Mouse (Mus musculus): Measurements from ENCODE around the gene Ephb1. TPM values are rescaled to one million over a fixed set of nuclear protein-coding genes. Genes with fewer than 3 reads are reported as not detected.
A peak's percentile ranks its signal among the peaks of the same experiment; 100 is the strongest.

The Ephb1 gene
- polyA plus RNA-seq, 1 experiment = 0.11 TPM

DNA sequence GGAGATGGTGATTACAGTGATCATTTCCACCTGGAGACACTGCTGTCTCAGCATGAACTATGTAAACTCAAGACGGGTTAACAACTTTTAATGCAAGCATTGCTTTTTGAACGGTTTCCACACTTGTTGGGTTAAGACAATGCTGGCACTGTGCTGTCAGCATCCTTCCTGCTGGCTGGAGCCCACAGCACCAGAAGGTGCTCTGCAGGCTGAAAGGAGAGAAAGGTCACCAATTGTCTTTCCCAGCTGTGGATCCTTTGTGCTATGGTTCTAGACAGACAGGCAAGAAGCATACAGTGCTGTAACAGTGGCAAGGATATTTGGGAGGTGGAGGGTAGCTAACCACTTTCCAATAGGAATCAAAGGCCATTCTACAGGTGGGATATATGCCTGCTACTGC, 328.4 kb downstream of the Ephb1 start:
- H3K4me1 ChIP-seq = no peaks in the 10 kb centered on the region
- H3K4me3 ChIP-seq (replicated peaks) = no peak overlapping the region
- no peaks in the 10 kb centered on the region for H3K27me3 ChIP-seq (replicated peaks)
- H3K36me3 ChIP-seq (replicated peaks; ENCODE audit: low read length) = no peaks in the 10 kb centered on the region
- TF ChIP-seq FLI1 (IDR thresholded peaks at IDR 0.05; ENCODE audit: low read length) (no peak), GATA1 (IDR thresholded peaks at IDR 0.05; ENCODE audit: borderline replicate concordance, low read length) (no peak)
- no peaks in the 10 kb centered on the region for H3K9me3 ChIP-seq

GRCm38 (mm10) chr9:102025141-102025540, 329.4 kb downstream of the Ephb1 start:
- Histone ChIP-seq H3K9me3 (no peaks in the 10 kb centered on the region), H3K4me3 (replicated peaks) (no peak overlapping the region), H3K4me1 (no peaks in the 10 kb centered on the region), H3K36me3 (replicated peaks; ENCODE audit: low read length) (no peaks in the 10 kb centered on the region), H3K27me3 (replicated peaks) (no peaks in the 10 kb centered on the region)
- TF ChIP-seq GATA1 (IDR thresholded peaks at IDR 0.05; ENCODE audit: borderline replicate concordance, low read length) (no peak), FLI1 (IDR thresholded peaks at IDR 0.05; ENCODE audit: low read length) (no peak)

- TF ChIP-seq GATA1 (IDR thresholded peaks at IDR 0.05; ENCODE audit: borderline replicate concordance, low read length) (no peak), FLI1 (IDR thresholded peaks at IDR 0.05; ENCODE audit: low read length) (no peak)
- Histone ChIP-seq H3K27me3 (replicated peaks) (no peaks in the 10 kb centered on the region), H3K4me1 (no peaks in the 10 kb centered on the region), H3K36me3 (replicated peaks; ENCODE audit: low read length) (no peaks in the 10 kb centered on the region), H3K9me3 (0 out of 2 replicates have a peak, but pooled peaks cover 4% of the 10 kb centered on the region), H3K4me3 (replicated peaks) (no peak overlapping the region)
Observed at GRCm38 (mm10) chr9:102015516-102015915, 339.0 kb downstream of the Ephb1 start.

GRCm38 (mm10) chr9:102007706-102008105, 346.8 kb downstream of the Ephb1 start:
- H3K4me3 ChIP-seq (replicated peaks) = no peak overlapping the region
- H3K9me3 ChIP-seq = no peaks in the 10 kb centered on the region
- TF ChIP-seq FLI1 (IDR thresholded peaks at IDR 0.05; ENCODE audit: low read length) (no peak), GATA1 (IDR thresholded peaks at IDR 0.05; ENCODE audit: borderline replicate concordance, low read length) (no peak)
- H3K4me1 ChIP-seq = peaks cover 22% of the 10 kb centered on the region
- no peaks in the 10 kb centered on the region for H3K36me3 ChIP-seq (replicated peaks; ENCODE audit: low read length)
- no peaks in the 10 kb centered on the region for H3K27me3 ChIP-seq (replicated peaks)

DNA sequence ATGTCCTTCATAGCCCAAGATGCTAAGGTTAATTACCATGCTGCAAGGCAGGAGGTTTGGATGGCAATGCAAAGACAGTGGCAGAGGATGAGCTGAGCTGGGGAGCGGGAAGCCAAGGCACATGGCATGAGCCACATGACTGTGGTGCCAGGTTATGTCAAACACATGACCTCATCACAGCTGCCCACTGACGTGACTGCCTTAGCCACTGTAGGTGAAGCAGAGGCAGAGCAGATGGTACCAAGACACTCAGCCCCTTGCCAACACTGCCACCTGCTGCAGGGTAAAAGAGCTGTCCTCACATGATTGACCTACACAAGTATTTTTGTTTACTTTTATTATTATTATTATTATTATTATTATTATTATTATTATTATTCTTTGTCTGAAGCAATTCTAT, 348.0 kb downstream of the Ephb1 start:
- H3K4me3 ChIP-seq (replicated peaks) = peak overlapping the region; percentile 65
- H3K4me1 ChIP-seq = peaks cover 22% of the 10 kb centered on the region
- 0 out of 2 replicates have a peak, but pooled peaks cover 3% of the 10 kb centered on the region for H3K9me3 ChIP-seq
- TF ChIP-seq GATA1 (IDR thresholded peaks at IDR 0.05; ENCODE audit: borderline replicate concordance, low read length) (no peak), FLI1 (IDR thresholded peaks at IDR 0.05; ENCODE audit: low read length) (no peak)
- no peaks in the 10 kb centered on the region for H3K36me3 ChIP-seq (replicated peaks; ENCODE audit: low read length)
- no peaks in the 10 kb centered on the region for H3K27me3 ChIP-seq (replicated peaks)

DNA sequence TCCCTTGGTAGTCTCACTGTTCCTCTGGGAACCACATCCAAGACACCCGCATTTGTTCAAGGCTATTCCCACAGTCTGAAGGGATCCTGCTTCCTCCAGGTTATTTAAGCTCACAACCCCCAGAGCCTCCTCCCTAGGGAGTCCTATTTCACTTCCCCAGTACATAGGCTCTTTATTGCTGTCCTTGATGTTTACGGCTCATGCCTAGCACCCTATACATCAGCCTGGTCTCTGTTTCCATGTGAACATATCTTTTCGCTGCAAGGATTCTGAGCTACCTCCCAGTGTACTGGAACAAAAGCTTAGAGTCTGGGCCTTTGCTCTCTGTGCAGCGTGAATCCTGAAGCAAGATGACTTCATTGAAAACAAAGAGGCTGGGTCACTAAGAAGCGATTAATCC, 351.6 kb downstream of the Ephb1 start:
- Histone ChIP-seq H3K4me3 (replicated peaks) (no peak overlapping the region), H3K36me3 (replicated peaks; ENCODE audit: low read length) (peaks cover 4% of the 10 kb centered on the region), H3K27me3 (replicated peaks) (no peaks in the 10 kb centered on the region), H3K9me3 (peaks cover 14% of the 10 kb centered on the region), H3K4me1 (peaks cover 22% of the 10 kb centered on the region)
- no peak for TF ChIP-seq FLI1 (IDR thresholded peaks at IDR 0.05; ENCODE audit: low read length)
- TF ChIP-seq GATA1 (IDR thresholded peaks at IDR 0.05; ENCODE audit: borderline replicate concordance, low read length) = no peak

DNA sequence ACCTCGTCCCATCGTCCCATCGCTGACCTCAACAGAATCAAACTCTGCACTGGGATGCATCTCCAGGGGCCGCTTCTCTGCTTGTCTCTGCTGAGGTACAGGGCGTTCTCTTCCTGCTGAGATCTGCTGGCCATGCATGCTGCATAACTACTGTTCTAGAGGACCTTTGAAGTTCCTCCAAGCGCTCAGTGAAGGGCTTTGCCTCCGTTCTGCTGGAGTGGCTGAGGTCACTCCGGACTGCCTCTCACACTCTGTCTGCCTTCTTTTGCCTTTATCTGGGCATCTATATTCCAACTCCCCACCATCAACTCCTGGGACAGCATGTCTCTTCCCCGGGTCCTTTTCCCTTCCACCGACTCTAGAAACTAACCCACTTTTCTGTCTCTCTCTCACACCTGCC, 352.3 kb downstream of the Ephb1 start:
- TF ChIP-seq FLI1 (IDR thresholded peaks at IDR 0.05; ENCODE audit: low read length) (no peak), GATA1 (IDR thresholded peaks at IDR 0.05; ENCODE audit: borderline replicate concordance, low read length) (no peak)
- Histone ChIP-seq H3K4me3 (replicated peaks) (no peak overlapping the region), H3K36me3 (replicated peaks; ENCODE audit: low read length) (peaks cover 4% of the 10 kb centered on the region), H3K27me3 (replicated peaks) (no peaks in the 10 kb centered on the region), H3K9me3 (peaks cover 14% of the 10 kb centered on the region), H3K4me1 (peaks cover 25% of the 10 kb centered on the region)

DNA sequence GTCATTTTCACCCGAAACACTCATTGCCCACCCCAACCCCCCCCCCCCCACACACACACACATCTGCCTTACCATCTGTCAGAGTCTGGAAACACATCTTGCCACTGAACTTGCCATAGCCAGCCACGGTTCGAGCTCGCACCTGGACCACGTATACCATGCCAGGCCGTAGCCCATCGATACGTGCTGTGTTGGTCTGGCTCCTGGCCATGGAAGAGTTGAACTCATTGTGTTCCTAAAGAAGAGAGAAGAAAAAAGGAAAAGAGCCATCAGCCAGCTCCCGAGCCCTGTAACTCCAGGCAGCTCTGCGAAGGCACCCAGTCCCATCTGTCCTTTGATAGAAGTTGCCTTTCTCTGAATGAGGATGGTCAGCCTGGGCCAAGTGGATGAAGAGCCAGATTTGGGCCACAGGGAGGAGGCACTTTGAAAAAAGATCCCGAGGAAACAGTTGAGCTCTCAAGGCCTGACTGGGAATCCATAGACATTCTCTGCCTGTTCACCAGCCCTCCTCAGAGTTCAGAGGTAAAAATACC, 352.8 kb downstream of the Ephb1 start:
- no peak for TF ChIP-seq FLI1 (IDR thresholded peaks at IDR 0.05; ENCODE audit: low read length)
- no peak for TF ChIP-seq GATA1 (IDR thresholded peaks at IDR 0.05; ENCODE audit: borderline replicate concordance, low read length)
- no peaks in the 10 kb centered on the region for H3K27me3 ChIP-seq (replicated peaks)

DNA sequence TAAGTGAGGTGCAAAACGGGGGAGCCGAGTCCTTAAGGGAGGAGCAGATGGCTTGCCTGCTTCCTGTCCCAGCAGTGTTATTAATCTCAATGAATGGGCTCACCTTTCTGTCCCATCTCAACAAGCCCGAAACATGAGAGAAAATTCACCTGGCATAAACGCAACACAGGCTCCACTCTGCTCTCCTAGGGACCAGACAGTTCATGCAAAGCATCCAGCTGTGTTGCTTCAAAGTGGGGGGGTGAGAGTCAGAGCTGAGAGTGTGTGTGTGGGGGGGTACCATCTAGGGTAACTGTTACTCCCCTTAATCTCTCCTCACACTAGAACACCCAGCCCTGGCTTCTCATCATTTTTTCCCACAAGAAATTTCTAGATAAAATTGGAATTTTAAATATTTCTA, 354.8 kb downstream of the Ephb1 start:
- Histone ChIP-seq H3K4me1 (peaks cover 35% of the 10 kb centered on the region), H3K27me3 (replicated peaks) (no peaks in the 10 kb centered on the region), H3K4me3 (replicated peaks) (no peak overlapping the region), H3K9me3 (peaks cover 14% of the 10 kb centered on the region), H3K36me3 (replicated peaks; ENCODE audit: low read length) (peaks cover 4% of the 10 kb centered on the region)
- no peak for TF ChIP-seq GATA1 (IDR thresholded peaks at IDR 0.05; ENCODE audit: borderline replicate concordance, low read length)
- no peak for TF ChIP-seq FLI1 (IDR thresholded peaks at IDR 0.05; ENCODE audit: low read length)

More for the DNA sequence above, 352.8 kb downstream of the Ephb1 start:
- Histone ChIP-seq H3K4me3 (replicated peaks) (no peak overlapping the region), H3K4me1 (peaks cover 30% of the 10 kb centered on the region), H3K9me3 (peaks cover 14% of the 10 kb centered on the region), H3K36me3 (replicated peaks; ENCODE audit: low read length) (peaks cover 4% of the 10 kb centered on the region)

DNA sequence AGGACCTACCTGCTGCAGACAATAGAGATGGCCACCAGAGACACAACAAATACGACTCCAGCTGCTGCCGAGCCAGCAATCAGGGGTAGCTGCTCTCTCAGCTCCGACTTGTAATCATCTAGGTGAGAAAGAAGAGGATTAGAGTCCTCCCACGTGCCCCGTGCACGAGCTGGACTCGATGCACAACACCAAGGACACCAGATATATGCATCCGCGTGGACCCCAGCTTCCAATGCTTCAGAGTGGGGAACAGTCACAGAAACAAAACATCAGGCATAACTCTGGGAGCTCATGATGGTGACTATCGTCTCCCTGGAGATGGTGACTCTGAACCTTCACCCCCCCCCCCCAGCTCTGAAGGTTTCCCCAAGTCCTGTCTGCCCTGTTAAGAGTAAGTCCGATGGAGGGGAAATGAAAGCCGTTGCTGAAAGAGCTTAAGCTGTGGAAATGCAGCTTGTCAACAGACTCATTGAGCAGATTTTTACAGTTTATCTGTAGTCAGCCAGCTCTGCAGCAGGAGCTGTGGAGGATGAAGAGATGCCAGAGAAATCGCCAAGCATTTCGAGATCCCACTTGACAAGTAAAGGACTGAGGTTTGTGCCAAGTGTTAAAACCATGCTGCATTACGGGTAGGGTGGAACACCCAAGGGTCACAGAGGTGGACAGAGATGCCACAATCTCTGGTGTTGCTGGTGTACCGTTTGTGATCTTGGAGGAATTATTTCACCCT, 357.6 kb downstream of the Ephb1 start:
- H3K4me3 ChIP-seq (replicated peaks) = no peak overlapping the region
- H3K9me3 ChIP-seq = peaks cover 14% of the 10 kb centered on the region
- no peak for TF ChIP-seq GATA1 (IDR thresholded peaks at IDR 0.05; ENCODE audit: borderline replicate concordance, low read length)
- TF ChIP-seq FLI1 (IDR thresholded peaks at IDR 0.05; ENCODE audit: low read length) = no peak
- peaks cover 4% of the 10 kb centered on the region for H3K36me3 ChIP-seq (replicated peaks; ENCODE audit: low read length)
- no peaks in the 10 kb centered on the region for H3K27me3 ChIP-seq (replicated peaks)
- H3K4me1 ChIP-seq = peaks cover 34% of the 10 kb centered on the region

Data from megakaryocyte, embryonic 14.5 days (primary cell).